Mouse (Mus musculus) embryo, embryonic 9.5 days (tissue): ENCODE measurements around the gene Ifi202b.
"Not testable (repeated sequence)": the region's sequence is repeated elsewhere in the genome, so short reads cannot be mapped to it uniquely, and the experiment has no call there.

Experiments
- DNase-seq: peaks from one replicate; pipeline ENCODE4 v3.0.0-alpha.2; 2017; ENCODE audit errors: extremely low spot score

Gene Ifi202b

GRCm38 (mm10) chr1:173982694-173983305 lies at the start of gene Ifi202b:
TSS of gene Ifi202b (minus strand) at chr1:173982744.
- not testable (repeated sequence) for DNase-seq

GRCm38 (mm10) chr1:174031698-174032097 lies 49.2 kb upstream of the Ifi202b start, which contains the start of gene Ifi205:
TSS of gene Ifi205 (minus strand) at chr1:174031810.
- DNase-seq = no peak

GRCm38 (mm10) chr1:174007050-174007449 lies 24.5 kb upstream of the Ifi202b start:
- not testable (repeated sequence) for DNase-seq

GRCm38 (mm10) chr1:174004352-174005109 lies 22.0 kb upstream of the Ifi202b start:
- not testable (repeated sequence) for DNase-seq

- no peak for DNase-seq
These were observed 12.5 kb upstream of the Ifi202b start for GRCm38 (mm10) chr1:173995003-173995402.

- DNase-seq = not testable (repeated sequence)
These were observed 1.5 kb downstream of the Ifi202b start for GRCm38 (mm10) chr1:173981038-173981437.

- DNase-seq = no peak
These were observed 4.9 kb downstream of the Ifi202b start for GRCm38 (mm10) chr1:173977622-173978021.

- DNase-seq = no peak
These were observed 9.4 kb downstream of the Ifi202b start for GRCm38 (mm10) chr1:173973111-173973510.

GRCm38 (mm10) chr1:173961491-173961890 lies 21.1 kb downstream of the Ifi202b start:
- DNase-seq = not testable (repeated sequence)

- not testable (repeated sequence) for DNase-seq
These were observed 22.5 kb downstream of the Ifi202b start for GRCm38 (mm10) chr1:173959998-173960397.

GRCm38 (mm10) chr1:173955839-173956527 lies 26.6 kb downstream of the Ifi202b start:
- not testable (repeated sequence) for DNase-seq

GRCm38 (mm10) chr1:173955071-173955796 lies 27.3 kb downstream of the Ifi202b start:
- no peak for DNase-seq

- no peak for DNase-seq
These were observed 29.0 kb downstream of the Ifi202b start for GRCm38 (mm10) chr1:173953563-173953962.

GRCm38 (mm10) chr1:173949044-173949443 lies 33.5 kb downstream of the Ifi202b start:
- DNase-seq = not testable (repeated sequence)

GRCm38 (mm10) chr1:173942780-173943066 lies 39.8 kb downstream of the Ifi202b start:
- not testable (repeated sequence) for DNase-seq

GRCm38 (mm10) chr1:173941924-173942779 lies 40.4 kb downstream of the Ifi202b start, which contains the start of the genes Mndal and Ifi203:
TSS of gene Mndal (minus strand) at chr1:173942491.
TSS of gene Ifi203 (minus strand) at chr1:173942672.
- not testable (repeated sequence) for DNase-seq

GRCm38 (mm10) chr1:173941522-173941921 lies 41.0 kb downstream of the Ifi202b start:
- DNase-seq = not testable (repeated sequence)

GRCm38 (mm10) chr1:173919279-173919678 lies 63.3 kb downstream of the Ifi202b start:
- DNase-seq = not testable (repeated sequence)

- DNase-seq = no peak
These were observed 68.0 kb downstream of the Ifi202b start for GRCm38 (mm10) chr1:173914559-173914958.

GRCm38 (mm10) chr1:173913256-173913791 lies 69.2 kb downstream of the Ifi202b start:
- DNase-seq = not testable (repeated sequence)
